Mouse (Mus musculus) kidney, embryonic 16.5 days (tissue): ENCODE results near the gene Tgm7. TPM values are rescaled to one million over a fixed set of nuclear protein-coding genes. Genes with fewer than 3 reads are reported as not detected.

ENCODE experiments used
- ATAC-seq: fragments of 200-750 bp; cut with Nextera tagmentation; 2 replicates; pipeline ENCODE4 v1.8.0; 2017; ENCODE audit warnings: moderate TSS enrichment; ENCODE audit not compliant: low FRiP score, low TSS enrichment
- H3K27ac ChIP-seq: fragments of 300-500 bp; sonication (generic); 2 replicates; pipeline ENCODE4 v1.5.1; 2014; ENCODE audit warnings: low read length
- H3K27me3 ChIP-seq: fragments of 300-500 bp; sonication (generic); 2 replicates; pipeline ENCODE4 v1.6.1; 2014; ENCODE audit warnings: low read length, control low read depth, mixed read lengths; ENCODE audit not compliant: insufficient read depth
- H3K36me3 ChIP-seq: fragments of 300-500 bp; sonication (generic); 2 replicates; pipeline ENCODE4 v1.6.1; 2014; ENCODE audit warnings: low read length, control low read depth, mixed read lengths; ENCODE audit not compliant: insufficient read depth
- H3K4me1 ChIP-seq: fragments of 300-500 bp; sonication (generic); 2 replicates; pipeline ENCODE4 v1.6.1; 2014; ENCODE audit warnings: low read length, control low read depth, mixed read lengths; ENCODE audit not compliant: insufficient read depth
- H3K4me2 ChIP-seq: fragments of 300-500 bp; sonication (generic); replicated peaks from 2 replicates; pipeline ENCODE4 v1.6.1; 2014; ENCODE audit warnings: low read depth, low read length
- H3K4me3 ChIP-seq: fragments of 300-500 bp; sonication (generic); 2 replicates; pipeline ENCODE4 v1.5.1; 2014; ENCODE audit warnings: mild to moderate bottlenecking, low read length
- H3K9ac ChIP-seq: fragments of 300-500 bp; sonication (generic); replicated peaks from 2 replicates; pipeline ENCODE4 v1.6.1; 2014; ENCODE audit warnings: low read length
- H3K9me3 ChIP-seq: fragments of 300-500 bp; sonication (generic); 2 replicates; pipeline ENCODE4 v1.6.1; 2016; ENCODE audit warnings: low read length, control low read depth
- WGBS: fragments of 180-500 bp; shearing (Covaris S2); extraction: QIAGEN DNeasy Blood & Tissue Kit; methylation state at CpG from one replicate; pipeline ENCODE4 v1.1.7; 2014; 5-methylcytosine and 5-hydroxymethylcytosine counted together
- polyA plus RNA-seq: library from polyadenylated mRNA; unstranded; fragments of >200 nt; fragmentation: Nextera tagmentation; extraction: Ambion mirVana; gene quantifications from 2 replicates; pipeline ENCODE4 v1.2.1, GENCODE M21; 2015

Tgm7 gene
- polyA plus RNA-seq, 1 experiment from 2014 or later: 0.30 TPM

GRCm38 (mm10) chr2:121045653-121046052, 63.9 kb downstream of the Tgm7 start:
- Histone ChIP-seq H3K4me1 (no peaks in the 10 kb centered on the region), H3K36me3 (no peaks in the 10 kb centered on the region), H3K4me2 (no peak overlapping the region), H3K27ac (no peak overlapping the region), H3K4me3 (no peak overlapping the region), H3K9ac (no peak overlapping the region), H3K9me3 (no peaks in the 10 kb centered on the region), H3K27me3 (no peaks in the 10 kb centered on the region)
- WGBS: 82% methylated on average over 4 of the region's 4 CpGs
- no peak for ATAC-seq

Other genes starting within 250 kb of the Tgm7 start
- 27.3 and 31.0 TPM in 2 replicates for gene Ubr1, start 139.1 kb downstream of the Tgm7 start, polyA plus RNA-seq
- gene Tmem62, start 132.8 kb downstream of the Tgm7 start, polyA plus RNA-seq: 5.3 and 5.8 TPM in 2 replicates
- 49.3 and 55.6 TPM in 2 replicates for gene Ccndbp1, start 101.4 kb downstream of the Tgm7 start, polyA plus RNA-seq
- gene Epb42, start 72.7 kb downstream of the Tgm7 start, polyA plus RNA-seq: 0.80 and 1.9 TPM in 2 replicates
- gene Tgm5, start 24.0 kb downstream of the Tgm7 start, polyA plus RNA-seq: 5.6 and 6.7 TPM in 2 replicates
- gene Adal, start 30.6 kb upstream of the Tgm7 start, polyA plus RNA-seq: 23.9 and 26.2 TPM in 2 replicates
- gene Lcmt2, start 30.9 kb upstream of the Tgm7 start, polyA plus RNA-seq: 26.3 and 28.4 TPM in 2 replicates
- gene Tubgcp4, start 60.9 kb upstream of the Tgm7 start, polyA plus RNA-seq: 56.9 and 69.4 TPM in 2 replicates
- 12.1 and 15.6 TPM in 2 replicates for gene Zscan29, start 61.3 kb upstream of the Tgm7 start, polyA plus RNA-seq
- 64.0 and 71.5 TPM in 2 replicates for gene Trp53bp1, start 161.6 kb upstream of the Tgm7 start, polyA plus RNA-seq
- 2.5 and 3.2 TPM in 2 replicates for gene Map1a, start 179.8 kb upstream of the Tgm7 start, polyA plus RNA-seq
- gene Ppip5k1, start 245.6 kb upstream of the Tgm7 start, polyA plus RNA-seq: 14.4 and 15.8 TPM in 2 replicates
- 28.2 and 34.6 TPM in 2 replicates for gene Ckmt1, start 247.9 kb upstream of the Tgm7 start, polyA plus RNA-seq